Mouse (Mus musculus): Measurements from ENCODE around the gene Limch1. TPM values are rescaled to one million over a fixed set of nuclear protein-coding genes. Genes with fewer than 3 reads are reported as not detected.

Gene Limch1
- polyA plus RNA-seq, 1 experiment, result 5.0 TPM

DNA sequence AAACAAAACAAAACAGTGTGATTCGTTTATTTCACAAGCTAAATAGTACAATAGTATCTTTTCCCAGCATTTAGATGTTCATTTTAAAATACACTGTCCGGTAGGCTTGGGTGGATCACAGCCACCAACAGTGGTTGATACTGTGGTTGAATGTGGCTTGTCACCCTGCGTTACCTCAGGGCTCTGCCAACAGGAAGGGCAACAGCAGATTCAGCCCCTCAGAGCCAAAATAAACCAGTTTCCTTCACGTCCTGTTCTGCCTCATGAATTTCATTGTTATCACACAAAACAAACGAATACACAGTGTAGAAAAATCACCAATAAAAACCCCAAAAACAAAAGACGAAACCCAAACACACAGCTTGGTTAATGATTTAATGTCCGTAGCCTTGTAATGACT is 102.5 kb downstream of the Limch1 start:
- Histone ChIP-seq H3K27ac (ENCODE audit: control insufficient read depth, insufficient read depth, low read length) (no peak overlapping the region), H3K4me1 (replicated peaks; ENCODE audit: control insufficient read depth, insufficient read depth, low read length) (no peaks in the 10 kb centered on the region), H3K4me3 (ENCODE audit: control insufficient read depth, insufficient read depth, low read length) (no peak overlapping the region), H3K36me3 (ENCODE audit: control insufficient read depth, insufficient read depth, low read length) (no peaks in the 10 kb centered on the region), H3K27me3 (ENCODE audit: control insufficient read depth, insufficient read depth, low read length) (no peaks in the 10 kb centered on the region)
- TF ChIP-seq POLR2A (IDR thresholded peaks at IDR 0.05; ENCODE audit: control insufficient read depth, extremely low read depth, insufficient read depth, low read length, poor library complexity) (no peak), CTCF (IDR thresholded peaks at IDR 0.05; ENCODE audit: borderline replicate concordance, control insufficient read depth, extremely low read depth, insufficient read depth, low read length, poor library complexity) (no peak)
- DNase-seq, result no peak
- WGBS, result 41% methylated on average over 7 of the region's 7 CpGs

DNA sequence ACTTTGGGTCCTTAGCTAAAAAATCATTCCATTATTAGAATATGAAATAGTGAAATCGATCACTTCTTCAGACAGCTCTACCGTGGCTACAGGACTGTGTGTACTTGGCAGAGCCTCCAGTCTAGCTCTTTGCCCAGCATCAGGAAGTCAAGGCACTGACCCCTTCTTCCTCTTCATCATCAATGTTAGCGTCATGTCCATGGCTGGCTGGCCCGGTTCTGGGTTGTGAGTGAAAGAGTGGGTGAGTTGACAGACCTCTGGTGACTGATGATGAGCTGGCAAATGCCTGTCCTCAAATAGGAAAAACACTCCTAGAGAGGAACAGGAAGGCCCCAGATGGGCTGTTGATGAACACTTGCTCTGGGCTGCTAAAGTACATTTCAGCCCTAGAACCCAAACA is 103.5 kb downstream of the Limch1 start:
- TF ChIP-seq POLR2A (IDR thresholded peaks at IDR 0.05; ENCODE audit: control insufficient read depth, extremely low read depth, insufficient read depth, low read length, poor library complexity) (no peak), CTCF (IDR thresholded peaks at IDR 0.05; ENCODE audit: borderline replicate concordance, control insufficient read depth, extremely low read depth, insufficient read depth, low read length, poor library complexity) (no peak)
- Histone ChIP-seq H3K27ac (ENCODE audit: control insufficient read depth, insufficient read depth, low read length) (no peak overlapping the region), H3K4me3 (ENCODE audit: control insufficient read depth, insufficient read depth, low read length) (no peak overlapping the region), H3K4me1 (replicated peaks; ENCODE audit: control insufficient read depth, insufficient read depth, low read length) (no peaks in the 10 kb centered on the region), H3K36me3 (ENCODE audit: control insufficient read depth, insufficient read depth, low read length) (no peaks in the 10 kb centered on the region), H3K27me3 (ENCODE audit: control insufficient read depth, insufficient read depth, low read length) (no peaks in the 10 kb centered on the region)
- 71% methylated on average over 4 of the region's 4 CpGs for WGBS
- DNase-seq, result no peak

DNA sequence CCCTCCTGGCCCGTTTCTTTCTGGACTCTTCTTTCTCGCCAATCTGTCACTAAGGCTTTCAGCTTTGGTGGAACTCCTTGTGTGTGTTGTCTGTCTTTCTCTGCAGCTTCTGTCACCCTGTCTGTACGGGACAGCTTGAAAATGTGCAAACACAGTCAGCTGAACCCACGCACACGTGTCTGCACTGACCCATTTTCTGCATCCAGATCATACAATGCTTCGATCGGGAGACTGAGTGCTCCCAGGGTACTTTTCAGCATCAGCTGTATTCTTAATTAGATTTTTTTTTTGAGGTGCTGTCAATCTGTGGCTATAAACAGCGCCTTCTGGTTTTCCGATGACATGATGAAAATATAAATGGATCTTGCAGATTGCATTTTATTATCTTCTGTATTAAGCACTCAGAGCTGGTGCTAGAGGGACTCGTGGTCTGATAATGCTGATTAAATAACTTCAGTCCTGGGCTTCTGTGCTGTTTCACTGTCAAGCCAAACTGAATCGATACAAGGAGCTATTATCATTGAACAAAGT is 105.2 kb downstream of the Limch1 start:
- DNase-seq, result no peak
- TF ChIP-seq POLR2A (IDR thresholded peaks at IDR 0.05; ENCODE audit: control insufficient read depth, extremely low read depth, insufficient read depth, low read length, poor library complexity) (no peak), CTCF (IDR thresholded peaks at IDR 0.05; ENCODE audit: borderline replicate concordance, control insufficient read depth, extremely low read depth, insufficient read depth, low read length, poor library complexity) (no peak)
- no peaks in the 10 kb centered on the region for H3K36me3 ChIP-seq (ENCODE audit: control insufficient read depth, insufficient read depth, low read length)
- WGBS, result 95% methylated on average over 11 of the region's 11 CpGs
- no peak overlapping the region for H3K27ac ChIP-seq (ENCODE audit: control insufficient read depth, insufficient read depth, low read length)
- H3K4me1 ChIP-seq (replicated peaks; ENCODE audit: control insufficient read depth, insufficient read depth, low read length), result no peaks in the 10 kb centered on the region
- H3K4me3 ChIP-seq (ENCODE audit: control insufficient read depth, insufficient read depth, low read length), result no peak overlapping the region
- H3K27me3 ChIP-seq (ENCODE audit: control insufficient read depth, insufficient read depth, low read length), result no peaks in the 10 kb centered on the region

DNA sequence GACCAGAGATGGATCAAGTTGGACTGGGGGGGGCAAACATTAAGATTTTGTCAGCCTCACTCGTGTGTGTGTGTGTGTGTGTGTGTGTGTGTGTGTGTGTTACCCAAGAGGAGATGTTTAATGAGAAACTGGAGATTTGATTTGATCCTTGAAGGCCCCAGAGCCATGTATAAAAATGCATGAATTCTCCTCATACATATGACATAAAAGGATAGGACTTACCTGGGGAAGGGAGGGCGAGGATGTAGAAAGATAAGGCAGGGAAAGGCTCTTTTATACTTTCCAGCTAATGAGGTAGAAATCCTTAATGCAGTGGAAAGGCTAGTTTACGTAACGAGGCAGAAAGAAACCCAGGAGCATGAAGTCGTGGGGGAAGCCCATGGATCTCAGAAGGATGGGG is 106.1 kb downstream of the Limch1 start:
- TF ChIP-seq CTCF (IDR thresholded peaks at IDR 0.05; ENCODE audit: borderline replicate concordance, control insufficient read depth, extremely low read depth, insufficient read depth, low read length, poor library complexity) (no peak), POLR2A (IDR thresholded peaks at IDR 0.05; ENCODE audit: control insufficient read depth, extremely low read depth, insufficient read depth, low read length, poor library complexity) (no peak)
- Histone ChIP-seq H3K36me3 (ENCODE audit: control insufficient read depth, insufficient read depth, low read length) (no peaks in the 10 kb centered on the region), H3K4me3 (ENCODE audit: control insufficient read depth, insufficient read depth, low read length) (no peak overlapping the region), H3K27ac (ENCODE audit: control insufficient read depth, insufficient read depth, low read length) (no peak overlapping the region), H3K27me3 (ENCODE audit: control insufficient read depth, insufficient read depth, low read length) (no peaks in the 10 kb centered on the region), H3K4me1 (replicated peaks; ENCODE audit: control insufficient read depth, insufficient read depth, low read length) (no peaks in the 10 kb centered on the region)
- WGBS, result 85% methylated on average over 5 of the region's 5 CpGs
- DNase-seq, result no peak

DNA sequence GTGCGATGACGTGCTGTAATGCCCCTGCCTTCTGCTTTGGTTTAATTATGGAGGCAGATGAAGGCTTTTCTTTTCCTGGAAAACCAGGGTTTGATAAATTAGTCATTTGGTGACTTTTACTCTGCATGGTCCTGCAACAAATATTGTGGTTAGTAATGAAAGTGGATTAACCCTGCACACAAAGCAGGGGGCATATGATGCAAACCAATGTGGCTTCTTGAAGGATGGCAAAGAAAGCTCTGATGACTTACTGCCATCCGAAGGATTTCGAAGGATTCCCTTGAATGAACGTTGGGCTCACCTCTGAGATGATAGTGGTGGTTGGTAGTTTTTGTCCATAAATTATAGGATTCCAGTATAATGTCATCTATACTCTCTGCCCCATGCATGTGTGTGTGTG is 108.6 kb downstream of the Limch1 start:
- no peak for DNase-seq
- TF ChIP-seq POLR2A (IDR thresholded peaks at IDR 0.05; ENCODE audit: control insufficient read depth, extremely low read depth, insufficient read depth, low read length, poor library complexity) (no peak), CTCF (IDR thresholded peaks at IDR 0.05; ENCODE audit: borderline replicate concordance, control insufficient read depth, extremely low read depth, insufficient read depth, low read length, poor library complexity) (no peak)
- Histone ChIP-seq H3K36me3 (ENCODE audit: control insufficient read depth, insufficient read depth, low read length) (no peaks in the 10 kb centered on the region), H3K4me3 (ENCODE audit: control insufficient read depth, insufficient read depth, low read length) (no peak overlapping the region), H3K4me1 (replicated peaks; ENCODE audit: control insufficient read depth, insufficient read depth, low read length) (no peaks in the 10 kb centered on the region), H3K27me3 (ENCODE audit: control insufficient read depth, insufficient read depth, low read length) (no peaks in the 10 kb centered on the region), H3K27ac (ENCODE audit: control insufficient read depth, insufficient read depth, low read length) (no peak overlapping the region)
- WGBS, result 73% methylated on average over 5 of the region's 5 CpGs

DNA sequence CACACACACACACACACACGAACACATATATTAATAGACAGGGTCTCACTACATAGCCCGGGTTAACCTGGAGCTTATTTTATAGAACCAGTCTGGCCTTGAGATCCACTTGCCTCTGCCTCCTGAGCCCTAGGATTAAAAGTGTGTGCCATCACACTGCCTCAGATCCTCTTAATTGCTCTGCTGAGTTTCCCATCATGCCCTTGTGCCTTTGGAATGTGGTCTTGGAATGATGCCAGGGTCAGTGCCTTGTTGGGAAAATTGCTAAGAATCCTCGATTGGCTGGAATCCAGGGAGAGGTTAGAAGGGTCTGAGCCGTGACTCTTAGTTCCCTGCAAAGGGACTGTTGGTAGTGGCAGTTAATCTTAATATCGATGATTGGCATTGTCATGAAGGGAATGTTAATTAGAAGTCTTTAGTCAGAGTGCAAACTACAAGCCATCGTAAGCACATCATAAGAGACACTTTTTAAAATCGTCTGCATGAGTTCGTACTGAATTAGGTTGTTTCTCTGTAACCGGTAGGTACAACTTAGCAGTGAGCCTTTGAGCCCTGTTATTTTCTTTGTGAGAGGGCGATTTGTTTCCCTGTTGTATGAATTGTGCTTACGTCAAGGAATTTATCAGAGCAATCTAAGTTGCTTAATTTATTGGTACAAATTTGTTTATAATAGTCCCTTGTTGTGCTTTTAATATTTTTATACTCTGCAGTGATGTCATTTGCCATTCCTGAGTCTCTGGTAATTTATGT is 109.9 kb downstream of the Limch1 start:
- no peaks in the 10 kb centered on the region for H3K36me3 ChIP-seq (ENCODE audit: control insufficient read depth, insufficient read depth, low read length)
- H3K27me3 ChIP-seq (ENCODE audit: control insufficient read depth, insufficient read depth, low read length), result no peaks in the 10 kb centered on the region
- no peak for DNase-seq
- H3K4me1 ChIP-seq (replicated peaks; ENCODE audit: control insufficient read depth, insufficient read depth, low read length), result no peaks in the 10 kb centered on the region
- 92% methylated on average over 11 of the region's 11 CpGs for WGBS
- TF ChIP-seq CTCF (IDR thresholded peaks at IDR 0.05; ENCODE audit: borderline replicate concordance, control insufficient read depth, extremely low read depth, insufficient read depth, low read length, poor library complexity) (no peak), POLR2A (IDR thresholded peaks at IDR 0.05; ENCODE audit: control insufficient read depth, extremely low read depth, insufficient read depth, low read length, poor library complexity) (no peak)
- no peak overlapping the region for H3K27ac ChIP-seq (ENCODE audit: control insufficient read depth, insufficient read depth, low read length)
- H3K4me3 ChIP-seq (ENCODE audit: control insufficient read depth, insufficient read depth, low read length), result no peak overlapping the region

Measured in thymus, adult 2 months (tissue).